Mouse (Mus musculus) adrenal gland, adult 18-20 months (tissue): Measurements from ENCODE around the gene Serpinb1a. TPM values are rescaled to one million over a fixed set of nuclear protein-coding genes. Genes with fewer than 3 reads are reported as not detected.
"Not testable (repeated sequence)": the region's sequence is repeated elsewhere in the genome, so short reads cannot be mapped to it uniquely, and the experiment has no call there.

Experiments used
- DNase-seq, 2 experiments: peaks; one replicate each; pipeline ENCODE4 v3.0.0; 2021 to 2022; ENCODE audit warnings: low spot score in 2 of 2
- long read RNA-seq, 2 experiments: library from polyadenylated mRNA; stranded (forward); transcript quantifications; one replicate each; pipeline ENCODE4 v2.0.0; 2021
- total RNA-seq, 2 experiments: library from RNA; stranded (reverse); gene quantifications; 1 replicate in 1 of 2; 2 replicates in 1 of 2; pipeline ENCODE4 v1.2.3; 2021

Gene Serpinb1a
- total RNA-seq = 100 to 1,000 TPM in 1 of 2 experiments, 1 to 10 TPM in 1; 4.3 to 134 TPM
- long read RNA-seq, experiment 1, partial matches to known transcripts = 0 of 1 reads
- long read RNA-seq, experiment 1, other reads (novel, unspliced or antisense) = 0 of 1 reads
- long read RNA-seq, experiment 2, transcript Serpinb1a-201 (7 exons, 1,918 nt) = major isoform, 48 of 52 reads
- long read RNA-seq, experiment 2, partial matches to known transcripts = 1 of 52 reads
- long read RNA-seq, experiment 2, other reads (novel, unspliced or antisense) = 3 of 52 reads

DNA sequence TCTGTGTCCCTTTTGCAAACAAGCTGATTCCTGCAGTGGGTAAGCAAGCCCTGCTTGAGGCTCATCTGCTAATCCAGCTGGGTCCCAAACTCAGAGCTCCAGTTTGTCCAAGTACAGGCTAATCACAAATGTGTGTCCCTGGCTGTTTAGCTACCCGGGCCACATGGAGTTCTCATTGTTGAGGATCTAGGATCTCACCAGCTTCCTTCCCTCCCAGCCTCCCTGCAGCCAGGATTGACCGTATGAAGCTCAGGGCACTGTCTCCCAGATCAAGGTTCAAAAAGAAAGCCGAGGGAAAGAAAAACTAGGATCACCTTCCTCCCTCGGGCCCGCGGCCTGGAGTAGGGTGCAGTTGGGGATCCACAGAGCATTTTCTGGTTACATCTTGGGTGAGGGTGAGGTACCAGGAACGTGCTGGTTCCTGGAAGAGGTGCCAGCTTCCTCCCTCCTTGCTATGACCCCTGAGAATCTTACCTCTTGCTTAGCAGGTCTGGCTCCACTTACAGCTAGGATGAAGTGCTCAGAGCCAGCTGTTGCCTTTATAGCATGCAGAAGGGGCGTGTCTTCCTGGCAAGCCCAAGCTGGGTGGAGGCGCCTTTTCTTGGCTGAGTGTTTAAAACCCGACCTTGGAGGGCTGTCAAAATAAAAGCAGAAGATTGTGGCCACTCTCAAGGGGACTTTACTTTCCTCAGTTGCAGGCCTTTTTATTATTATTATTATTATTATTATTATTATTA, at the start of gene Serpinb1a:
Serpinb1a (minus strand) TSS at position 518 of the 737 bp plus-strand sequence.
- peak in 1 of 2 experiments; percentile 55 for DNase-seq

DNA sequence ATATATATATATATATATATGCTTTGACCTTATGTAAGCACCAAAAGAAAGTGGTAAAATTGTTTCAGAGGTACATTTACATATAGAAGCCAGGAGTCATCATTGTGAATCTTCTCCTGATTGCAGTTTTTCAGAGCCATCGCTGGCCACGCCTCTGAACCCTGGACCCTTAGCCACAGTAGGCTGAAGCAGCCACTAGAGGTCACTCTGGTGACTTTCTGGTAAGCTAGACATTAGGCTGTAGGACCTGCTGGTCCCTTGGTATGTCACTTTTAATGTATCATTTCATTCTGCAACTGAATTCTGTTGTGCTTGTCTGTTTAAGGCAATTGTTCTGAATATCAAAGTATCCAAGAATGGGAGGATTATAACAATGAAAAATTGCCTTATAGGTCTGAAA, 49.7 kb upstream of the Serpinb1a start:
- peak in 1 of 2 experiments; percentile 46 for DNase-seq

DNA sequence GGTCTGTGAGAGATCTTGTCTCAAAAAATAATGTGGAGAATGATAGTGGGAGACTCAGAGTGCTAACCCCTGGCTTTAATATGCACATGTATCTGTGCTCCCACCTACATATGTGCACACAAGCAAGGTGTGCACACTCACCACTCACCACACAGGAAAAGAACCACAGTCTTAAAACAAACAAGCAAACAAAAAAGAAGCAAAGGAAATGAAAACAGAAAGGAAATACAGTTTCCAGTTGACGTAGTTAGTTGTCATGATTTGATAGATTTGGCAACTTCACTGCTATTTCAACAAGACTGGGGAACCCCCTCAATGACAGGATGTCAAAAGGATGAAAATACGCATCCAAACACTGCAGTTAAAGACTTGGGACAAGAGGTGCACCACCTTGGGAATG, 48.1 kb upstream of the Serpinb1a start:
- not testable (repeated sequence) for DNase-seq

DNA sequence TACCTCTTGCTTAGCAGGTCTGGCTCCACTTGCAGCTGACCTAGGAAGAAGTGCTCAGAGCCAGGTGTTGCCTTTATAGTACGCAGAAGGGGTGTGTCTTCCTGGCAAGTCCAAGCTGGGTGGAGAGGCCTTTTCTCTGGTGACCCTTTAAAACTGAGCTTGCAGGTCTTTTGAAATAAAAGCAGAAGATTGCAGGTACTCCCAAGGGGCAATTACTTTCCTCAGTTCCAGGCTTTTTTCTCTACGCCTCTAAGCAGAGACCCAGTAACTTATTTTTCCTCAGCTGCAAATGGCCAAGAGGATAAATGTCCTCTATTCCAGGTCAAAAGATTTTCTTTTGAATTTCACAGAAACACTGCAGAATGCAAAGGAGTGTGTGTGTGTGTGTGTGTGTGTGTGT, 47.1 kb upstream of the Serpinb1a start, which contains the start of gene Serpinb1c:
Serpinb1c (minus strand) TSS at position 101 of the 400 bp plus-strand sequence.
- DNase-seq = no peak

DNA sequence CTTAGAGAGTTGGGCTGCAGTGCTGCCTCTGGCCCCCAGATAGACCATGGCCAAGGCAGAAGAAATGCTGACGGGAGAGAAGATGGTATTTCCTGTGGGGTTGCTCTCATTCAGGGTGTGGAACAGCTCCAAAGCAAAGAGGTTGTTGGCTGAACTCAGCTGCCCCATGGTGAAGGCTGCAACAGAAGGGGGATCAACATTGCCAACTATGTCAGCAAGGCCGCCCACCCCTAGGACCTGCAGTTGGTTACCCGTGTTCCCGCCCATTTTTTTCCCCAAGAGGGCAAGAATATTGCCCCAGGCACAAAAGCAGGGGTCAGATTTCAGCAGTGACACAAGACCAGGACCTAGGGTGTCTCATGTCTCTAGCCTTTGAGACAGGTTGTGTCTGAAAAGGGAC, 45.9 kb upstream of the Serpinb1a start:
- DNase-seq = no peak

DNA sequence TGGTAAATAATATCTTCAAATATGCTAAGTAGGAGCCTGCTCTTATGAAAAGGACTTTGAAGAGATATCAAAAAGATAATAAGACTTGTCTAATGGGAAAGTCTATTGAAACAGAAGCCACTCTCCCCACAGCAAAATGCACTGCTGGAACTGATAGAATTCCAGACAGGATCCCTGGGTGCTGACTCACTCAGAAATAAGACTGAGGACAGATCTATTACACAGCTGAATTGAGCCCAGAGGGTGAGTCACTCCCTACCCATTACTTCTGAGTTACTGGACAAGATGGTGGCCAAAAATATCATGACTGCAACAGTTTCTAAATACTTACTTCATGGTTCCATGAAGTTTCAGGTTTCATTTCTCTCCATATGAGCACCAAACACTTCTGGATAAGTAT, 33.8 kb upstream of the Serpinb1a start:
- DNase-seq = no peak

DNA sequence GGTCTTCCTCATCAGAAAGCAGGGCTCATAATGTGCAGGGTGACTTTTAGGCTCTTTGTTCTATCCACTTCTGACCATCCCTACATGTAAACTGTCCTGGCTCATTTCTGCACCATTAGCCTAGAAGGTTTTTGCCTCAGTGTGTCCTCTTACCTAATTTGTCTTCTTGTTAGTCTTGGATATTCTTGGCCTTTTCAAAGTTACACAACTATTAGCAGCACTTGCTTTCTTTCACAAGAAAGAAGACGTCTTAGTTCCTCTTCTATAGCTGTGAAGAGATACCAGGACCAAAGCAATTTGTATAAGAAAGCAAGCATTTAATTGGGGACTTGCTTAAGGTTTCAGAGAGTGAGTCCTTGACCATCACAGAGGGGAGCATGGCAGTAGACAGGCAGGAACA, 22.9 kb upstream of the Serpinb1a start:
- DNase-seq = no peak

DNA sequence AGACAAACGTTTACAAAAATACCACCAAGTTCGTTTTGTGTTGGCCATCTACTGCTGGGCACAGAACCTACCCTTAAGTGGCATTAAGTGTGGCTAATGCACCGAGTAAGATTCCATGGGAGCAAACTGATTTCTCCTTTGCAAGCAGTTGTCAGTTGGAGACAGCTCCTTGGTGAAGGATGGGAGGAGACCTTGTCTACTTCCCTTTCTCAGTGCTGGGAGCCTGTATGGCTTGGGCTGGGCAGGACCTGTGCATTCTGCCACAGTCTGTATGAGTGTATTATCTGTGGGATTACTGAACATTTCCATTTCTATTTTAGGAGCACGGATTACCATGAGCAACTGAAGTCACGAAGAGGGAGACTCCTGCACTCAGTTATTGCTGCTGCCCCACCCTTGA, 17.9 kb upstream of the Serpinb1a start:
- no peak for DNase-seq

DNA sequence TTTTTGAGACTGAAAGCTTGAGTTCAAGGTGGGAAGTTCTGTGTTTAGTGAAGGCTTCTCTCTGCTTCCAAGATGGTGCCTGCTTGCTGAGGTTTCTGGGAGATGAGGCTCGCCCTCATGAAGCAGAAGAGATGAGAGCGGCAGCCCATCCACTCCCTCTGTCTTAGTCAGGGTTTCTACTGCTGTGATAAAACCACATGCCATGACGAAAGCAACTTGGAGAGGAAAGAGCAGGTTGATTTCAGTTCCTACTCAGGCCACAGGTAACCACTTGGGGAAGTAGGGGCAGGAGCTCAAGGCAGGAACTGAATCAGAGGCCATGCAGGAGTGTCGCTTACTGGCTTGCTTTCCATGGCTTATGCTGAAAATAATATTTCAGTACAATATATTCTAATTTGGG, 17.2 kb upstream of the Serpinb1a start:
- DNase-seq = not testable (repeated sequence)

DNA sequence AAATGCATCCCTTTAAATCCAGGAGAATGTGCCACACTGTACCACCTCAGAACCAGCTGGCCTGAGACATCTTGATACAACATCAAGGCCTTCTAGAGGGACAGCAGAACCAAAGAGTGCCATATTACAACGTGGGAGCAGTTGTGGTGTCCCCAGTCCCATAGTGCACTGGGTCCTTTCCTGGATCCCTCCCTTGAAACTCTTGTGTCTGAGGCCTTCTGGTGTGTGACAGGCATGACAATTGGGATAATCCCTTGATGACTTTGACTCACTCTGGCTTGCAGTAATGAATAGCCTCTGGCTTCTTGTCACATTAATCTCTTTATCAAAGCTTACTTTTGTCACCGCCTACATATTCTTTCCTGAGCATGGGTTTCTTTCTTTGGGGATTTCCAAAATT, 16.0 kb upstream of the Serpinb1a start:
- no peak for DNase-seq

DNA sequence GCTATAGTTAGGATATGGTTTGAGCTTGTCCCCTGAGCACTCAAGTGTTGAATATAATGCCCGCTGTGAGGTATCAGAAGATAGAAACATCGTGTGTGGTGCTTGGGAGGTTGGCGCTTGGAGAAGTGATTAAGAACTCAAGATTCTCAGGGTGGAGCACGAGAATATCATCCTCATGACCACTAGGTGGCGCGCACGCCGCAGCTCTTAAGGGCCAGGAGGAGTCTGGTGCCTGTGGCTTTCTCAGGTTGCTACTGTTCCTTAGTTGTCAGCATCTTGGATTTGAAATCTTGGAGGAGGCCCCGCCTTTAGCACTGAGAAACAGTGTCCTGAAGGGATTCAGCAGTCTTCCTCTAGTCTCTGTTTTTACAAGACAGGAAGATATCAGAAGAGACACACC, 15.5 kb upstream of the Serpinb1a start:
- DNase-seq = peak; percentile 69 to 71

DNA sequence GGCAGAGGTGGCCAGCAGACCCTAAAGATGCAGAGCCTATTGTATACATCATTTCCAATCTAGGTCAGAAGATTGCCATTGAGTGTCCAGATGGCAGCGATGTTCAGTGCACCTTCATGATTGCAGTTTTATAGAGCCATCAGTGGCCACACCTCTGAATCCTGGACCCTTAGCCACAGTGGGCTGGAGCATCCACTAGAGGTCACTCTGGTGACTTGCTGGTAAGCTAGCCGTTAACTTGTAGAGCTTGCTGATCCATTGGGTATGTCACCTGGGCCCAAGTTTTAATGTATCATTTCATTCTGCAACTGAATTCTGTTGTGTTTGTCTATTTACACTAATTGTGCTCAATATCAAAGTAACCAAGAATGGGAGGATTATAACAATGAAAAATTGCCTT, 14.6 kb upstream of the Serpinb1a start:
- no peak for DNase-seq

DNA sequence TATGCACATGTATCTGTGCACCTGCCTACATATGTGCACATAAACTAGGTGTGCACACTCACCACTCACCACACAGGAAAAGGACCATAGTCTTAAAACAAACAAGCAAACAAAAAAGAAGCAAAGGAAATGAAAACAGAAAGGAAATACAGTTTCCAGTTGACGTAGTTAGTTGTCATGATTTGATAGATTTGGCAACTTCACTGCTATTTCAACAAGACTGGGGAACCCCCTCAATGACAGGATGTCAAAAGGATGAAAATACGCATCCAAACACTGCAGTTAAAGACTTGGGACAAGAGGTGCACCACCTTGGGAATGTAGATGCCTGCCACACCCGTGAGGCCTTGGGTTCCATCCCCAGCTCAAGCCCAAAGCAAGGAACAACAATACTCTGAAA, 13.5 kb upstream of the Serpinb1a start:
- not testable (repeated sequence) for DNase-seq

DNA sequence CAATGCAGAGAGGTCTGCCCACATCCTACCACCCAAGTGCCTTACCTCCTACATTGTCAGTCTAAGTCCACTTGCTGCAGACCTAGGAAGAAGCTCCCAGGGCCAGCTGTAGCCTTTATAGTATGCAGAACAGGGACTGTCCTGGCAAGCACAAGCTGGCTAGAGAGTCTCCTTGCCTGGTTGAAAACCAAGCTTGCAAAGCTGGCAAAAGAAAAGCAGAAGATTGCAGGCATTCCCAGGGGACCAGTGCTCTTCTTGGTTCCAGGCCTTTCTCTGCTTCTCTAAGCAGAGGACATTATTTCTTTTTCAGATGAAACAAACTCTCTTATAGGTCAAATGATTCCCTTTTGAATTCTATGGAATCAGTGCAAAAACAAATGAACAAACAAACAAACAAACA, 12.5 kb upstream of the Serpinb1a start:
- DNase-seq = no peak

DNA sequence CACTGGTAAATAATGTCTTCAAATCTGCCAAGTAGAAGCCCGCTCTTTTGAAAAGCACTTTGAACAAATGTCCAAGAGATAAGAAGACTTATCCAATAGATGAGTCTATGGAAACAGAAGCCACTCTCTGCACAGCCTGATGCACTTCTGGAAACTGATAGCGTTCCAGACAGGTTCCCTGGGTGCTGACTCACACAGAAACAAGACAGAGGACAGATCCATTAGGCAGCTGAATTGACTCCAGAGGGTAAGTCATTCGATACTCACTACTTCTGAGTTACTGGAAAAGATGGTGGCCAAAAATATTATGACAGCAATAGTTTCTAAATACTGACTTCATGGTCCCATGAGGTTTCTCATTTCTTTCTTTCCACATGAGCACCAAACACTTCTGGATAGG, 9.8 kb upstream of the Serpinb1a start:
- no peak for DNase-seq

DNA sequence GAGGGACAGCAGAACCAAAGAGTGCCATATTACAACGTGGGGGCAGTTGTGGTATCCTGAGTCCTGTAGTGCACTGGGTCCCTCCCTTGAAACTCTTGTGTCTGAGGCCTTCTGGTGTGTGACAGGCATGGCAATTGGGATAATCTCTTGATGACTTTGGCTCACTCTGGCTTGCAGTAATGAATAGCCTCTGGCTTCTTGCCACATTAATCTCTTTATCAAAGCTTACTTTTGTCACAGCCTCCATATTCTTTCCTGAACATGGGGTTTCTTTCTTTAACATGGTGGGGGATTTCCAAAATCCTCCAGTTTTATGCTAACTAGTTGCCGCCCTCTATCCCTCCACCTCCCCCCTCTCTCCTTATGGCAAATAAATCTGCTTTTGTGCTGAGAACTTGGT, 2.1 kb upstream of the Serpinb1a start:
- no peak for DNase-seq

DNA sequence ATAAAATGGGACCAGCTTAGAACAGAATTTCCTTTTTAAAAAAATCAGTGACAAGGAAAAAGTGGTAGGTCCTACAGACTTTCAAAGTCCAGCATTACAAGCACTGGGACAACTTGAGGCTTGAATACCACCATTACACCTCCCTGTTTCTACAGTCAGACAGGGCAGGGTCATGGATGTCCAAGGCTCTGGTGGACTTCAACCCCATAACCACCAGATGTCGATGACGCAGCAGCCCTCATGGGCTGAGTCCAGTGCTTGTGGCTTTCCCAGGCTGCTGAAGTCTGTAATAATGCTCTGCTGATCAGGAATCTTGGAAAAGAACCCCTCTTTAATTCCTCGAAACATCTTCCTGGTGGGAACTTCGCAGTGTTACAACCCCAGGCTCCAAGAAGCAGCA, 1.6 kb upstream of the Serpinb1a start:
- DNase-seq = no peak

DNA sequence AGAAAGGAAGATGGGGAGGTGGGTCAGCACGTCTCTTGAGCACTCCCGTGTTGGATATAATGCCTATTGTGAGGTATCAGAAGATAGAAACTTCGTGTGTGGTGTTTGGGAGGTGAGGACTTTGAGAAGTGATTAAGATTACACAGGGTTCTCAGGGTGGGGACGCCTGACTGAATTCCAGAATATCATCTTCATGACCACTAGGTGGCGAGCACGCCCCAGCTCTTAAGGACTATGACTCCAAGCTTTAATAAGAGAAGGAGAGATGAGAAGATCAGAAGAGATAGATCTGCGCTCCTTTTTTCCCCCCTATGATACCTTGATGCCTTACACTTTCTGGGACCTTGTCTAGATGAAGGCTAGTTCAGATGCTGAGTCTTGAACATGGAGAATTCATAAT, 982 bp upstream of the Serpinb1a start:
- peak in 1 of 2 experiments; percentile 26 for DNase-seq

DNA sequence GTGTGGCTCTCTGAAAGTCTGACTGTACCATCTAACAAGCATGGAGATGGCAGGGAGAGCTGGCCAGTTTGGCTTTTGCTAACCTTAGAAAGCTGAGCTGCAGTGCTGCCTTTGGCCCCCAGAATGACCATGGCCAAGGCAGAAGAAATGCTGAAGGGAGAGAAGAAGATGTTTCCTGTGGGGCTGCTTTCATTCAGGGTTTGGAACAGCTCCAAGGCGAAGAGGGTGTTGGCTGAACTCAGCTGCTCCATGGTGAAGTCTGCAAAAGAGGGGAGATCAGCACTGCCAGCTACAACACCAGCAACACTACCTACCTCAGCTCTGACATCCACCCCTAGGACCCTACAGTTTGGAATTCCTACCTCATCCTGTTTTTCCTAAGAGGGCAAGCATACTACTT, 829 bp downstream of the Serpinb1a start:
- DNase-seq = no peak

DNA sequence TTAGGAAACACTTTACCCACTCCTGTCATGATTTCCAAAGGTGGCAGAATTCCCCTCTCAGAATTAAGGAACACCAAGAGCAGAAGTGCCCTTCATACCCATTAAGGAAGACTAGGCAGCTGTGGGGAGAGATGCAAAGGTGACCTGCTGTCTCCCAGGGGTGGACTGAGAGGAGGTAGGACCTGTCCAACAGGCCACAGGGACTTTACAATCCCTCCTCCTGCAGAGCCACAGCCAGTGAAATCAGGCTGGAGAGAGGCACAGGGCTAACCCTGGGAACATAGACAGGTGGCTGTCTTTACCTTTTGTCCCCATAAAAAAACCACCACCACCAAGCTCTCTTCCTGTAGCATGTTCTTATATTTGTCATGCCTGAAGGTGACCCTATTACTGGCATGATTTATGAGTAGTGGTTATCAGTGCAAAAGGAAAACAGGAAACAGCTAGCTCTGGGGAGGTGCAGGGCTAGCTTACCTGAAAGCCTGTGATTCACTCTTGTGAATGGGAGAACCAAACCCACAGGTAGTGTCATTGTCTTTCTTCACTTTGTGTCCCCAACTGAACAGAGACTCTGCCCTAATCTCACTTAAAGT, 1.4 kb downstream of the Serpinb1a start:
- no peak for DNase-seq

DNA sequence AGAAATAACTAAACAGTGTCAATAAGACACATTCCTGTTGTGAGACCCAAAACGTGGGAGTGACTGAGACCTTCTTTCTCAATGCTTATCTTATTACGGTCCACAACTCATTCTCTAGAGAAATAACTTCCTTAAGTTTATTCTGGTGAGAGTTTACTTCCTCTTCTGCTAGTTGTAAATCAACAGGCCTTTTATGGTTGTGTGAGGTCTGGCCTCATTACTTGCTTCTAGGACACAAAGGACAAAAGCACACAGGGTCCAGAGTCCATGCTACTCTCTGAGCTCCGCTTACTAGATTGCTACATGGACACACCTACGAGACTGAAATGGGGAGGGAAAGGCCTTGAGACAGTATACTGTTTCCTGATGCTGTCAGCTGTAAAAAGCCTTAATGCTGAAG, 1.9 kb downstream of the Serpinb1a start:
- DNase-seq = no peak

DNA sequence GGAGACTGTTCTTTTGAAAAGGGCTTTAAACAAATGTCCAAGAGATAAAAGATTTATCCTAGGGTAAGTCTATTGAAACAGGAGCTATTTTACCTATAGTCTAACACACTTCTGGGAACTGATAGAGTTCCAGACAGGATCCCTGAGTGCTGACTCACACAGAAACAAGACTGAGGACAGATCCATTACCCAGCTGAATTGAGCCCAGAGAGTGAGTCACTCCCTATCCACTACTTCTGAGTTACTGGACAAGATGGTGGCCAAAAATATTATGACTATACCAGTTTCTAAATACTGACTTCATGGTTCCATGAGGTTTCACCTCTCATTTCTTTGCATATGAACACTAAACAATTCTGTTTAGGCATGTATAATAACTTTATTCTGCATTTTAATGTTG, 4.8 kb downstream of the Serpinb1a start:
- no peak for DNase-seq
